Mouse (Mus musculus) G1E (cell line): ENCODE data around the gene Defb25. TPM values are rescaled to one million over a fixed set of nuclear protein-coding genes. Genes with fewer than 3 reads are reported as not detected.

Source experiments
- ATAC-seq: 2 replicates; pipeline ENCODE4 v1.8.0; 2016; ENCODE audit warnings: mild to moderate bottlenecking; ENCODE audit not compliant: insufficient number of reproducible peaks, poor library complexity, low FRiP score, severe bottlenecking; ENCODE audit errors: extremely low read depth
- DNase-seq: peaks from one replicate; pipeline ENCODE4 v3.0.0; 2012; ENCODE audit warnings: low spot score
- H3K27me3 ChIP-seq: 2 replicates; pipeline ENCODE4 v1.6.1; 2012; ENCODE audit warnings: mild to moderate bottlenecking, low read length, inconsistent platforms; ENCODE audit not compliant: insufficient read depth
- H3K36me3 ChIP-seq: replicated peaks from 2 replicates; pipeline ENCODE3; 2012; ENCODE audit warnings: mild to moderate bottlenecking, inconsistent platforms
- H3K4me1 ChIP-seq: 2 replicates; pipeline ENCODE4 v1.6.1; 2012; ENCODE audit warnings: low read depth, low read length, inconsistent platforms, mixed read lengths; ENCODE audit not compliant: insufficient read depth
- H3K4me3 ChIP-seq: 2 replicates; pipeline ENCODE4 v1.5.1; 2012; ENCODE audit warnings: low read depth, mild to moderate bottlenecking, inconsistent platforms, low read length, moderate library complexity, mixed read lengths
- H3K9me3 ChIP-seq: replicated peaks from 2 replicates; pipeline ENCODE4 v1.6.1; 2012; ENCODE audit warnings: inconsistent platforms
- CTCF ChIP-seq: IDR thresholded peaks from 2 replicates; pipeline ENCODE4 v1.5.1; 2012; ENCODE audit warnings: low read depth, low read length, inconsistent platforms, mixed read lengths
- GATA1 ChIP-seq: IDR thresholded peaks from 2 replicates; pipeline ENCODE4 v1.6.1; 2012; ENCODE audit warnings: borderline replicate concordance, low read length, inconsistent platforms, mixed read lengths
- GATA2 ChIP-seq: IDR thresholded peaks from 2 replicates; pipeline ENCODE4 v1.6.1; 2012; ENCODE audit warnings: low read depth, low read length, inconsistent platforms, borderline replicate concordance
- POLR2AphosphoS5 ChIP-seq: IDR thresholded peaks from 2 replicates; pipeline ENCODE4 v1.6.1; 2012; ENCODE audit warnings: low read depth, low read length, inconsistent platforms; ENCODE audit not compliant: insufficient replicate concordance
- TAL1 ChIP-seq: conservative IDR thresholded peaks from 2 replicates; pipeline ENCODE4 v1.6.1; 2012; ENCODE audit warnings: low read depth, low read length, inconsistent platforms, mixed read lengths
- polyA plus RNA-seq: library from polyadenylated mRNA; stranded (reverse); fragments of >175 nt; gene quantifications from 2 replicates; pipeline ENCODE4 v1.2.3, GENCODE M21; 2012
- total RNA-seq, 2 experiments: library from RNA; stranded (forward) in 1 of 2; stranded (reverse) in 1 of 2; fragments of 200-1000 nt in 1 of 2; fragments of >200 nt in 1 of 2; fragmentation: Nextera tagmentation in 1 of 2; gene quantifications; 2 replicates each; pipeline ENCODE4 v1.2.3; 2014 to 2017

Defb25 gene
- total and polyA plus RNA-seq, 3 experiments, result not detected

DNA sequence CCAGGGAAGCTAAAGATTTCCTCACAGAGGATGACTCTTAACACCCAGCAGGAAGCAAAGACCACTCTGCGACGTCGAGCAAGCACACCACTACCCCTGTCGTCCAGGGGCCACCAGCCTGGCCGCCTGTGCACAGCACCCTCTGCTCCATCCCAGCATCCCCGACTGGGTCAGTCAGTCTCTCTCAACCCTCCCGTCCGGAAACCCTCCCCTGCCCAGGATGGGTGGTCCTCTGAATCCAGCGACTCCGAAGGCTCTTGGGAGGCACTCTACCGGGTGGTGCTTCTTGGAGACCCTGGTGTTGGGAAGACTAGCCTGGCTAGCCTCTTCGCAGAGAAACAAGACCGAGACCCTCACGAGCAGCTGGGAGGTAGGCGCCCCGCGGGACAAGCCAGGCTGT is 5.2 kb upstream of the Defb25 start:
- TF ChIP-seq CTCF, result no peak
- no peak for TF ChIP-seq GATA1
- no peak for TF ChIP-seq POLR2AphosphoS5
- no peak for TF ChIP-seq GATA2
- TF ChIP-seq TAL1, result no peak
- Histone ChIP-seq H3K4me1 (no peaks in the 10 kb centered on the region), H3K36me3 (no peaks in the 10 kb centered on the region), H3K4me3 (no peak overlapping the region), H3K9me3 (no peaks in the 10 kb centered on the region), H3K27me3 (peaks cover 14% of the 10 kb centered on the region)
- DNase-seq, result no peak
- ATAC-seq, result no peak

GRCm38 (mm10) chr2:152626774-152627591 is 4.1 kb upstream of the Defb25 start, which contains the start of gene Rem1:
Gene Rem1 (plus strand): TSS chr2:152626951.
- H3K27me3 ChIP-seq, result peaks cover 14% of the 10 kb centered on the region
- ATAC-seq (no peak), DNase-seq (no peak)
- no peaks in the 10 kb centered on the region for H3K4me1 ChIP-seq
- H3K9me3 ChIP-seq, result no peaks in the 10 kb centered on the region
- no peak for TF ChIP-seq TAL1
- no peaks in the 10 kb centered on the region for H3K36me3 ChIP-seq
- no peak within 1 kb of the TSS for H3K4me3 ChIP-seq

DNA sequence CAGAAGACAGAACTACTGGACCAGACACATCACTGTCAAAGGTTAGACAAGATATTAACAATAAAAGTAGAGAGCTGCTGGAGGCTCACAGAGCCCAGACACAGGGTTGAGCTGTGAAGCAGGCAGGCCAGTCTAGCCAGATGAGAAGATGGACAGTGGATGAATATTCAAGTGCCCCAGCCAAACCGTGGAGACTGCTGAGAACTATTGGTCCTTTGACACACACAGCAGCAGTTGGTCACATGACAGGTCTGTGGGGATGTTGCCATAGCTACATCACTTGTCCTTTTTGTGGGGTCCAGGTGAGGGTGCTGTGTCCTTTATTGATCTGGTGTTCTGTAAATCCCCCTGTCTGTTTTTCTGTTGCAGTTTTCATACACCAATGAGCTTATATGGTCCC is 2.4 kb upstream of the Defb25 start:
- TF ChIP-seq CTCF, result no peak
- TF ChIP-seq POLR2AphosphoS5, result no peak
- no peak for TF ChIP-seq GATA2
- no peak for TF ChIP-seq GATA1
- no peak for TF ChIP-seq TAL1
- no peak for DNase-seq
- ATAC-seq, result no peak
- H3K36me3 ChIP-seq, result no peaks in the 10 kb centered on the region
- no peaks in the 10 kb centered on the region for H3K9me3 ChIP-seq
- no peak overlapping the region for H3K4me3 ChIP-seq
- H3K27me3 ChIP-seq, result peaks cover 15% of the 10 kb centered on the region
- no peaks in the 10 kb centered on the region for H3K4me1 ChIP-seq

DNA sequence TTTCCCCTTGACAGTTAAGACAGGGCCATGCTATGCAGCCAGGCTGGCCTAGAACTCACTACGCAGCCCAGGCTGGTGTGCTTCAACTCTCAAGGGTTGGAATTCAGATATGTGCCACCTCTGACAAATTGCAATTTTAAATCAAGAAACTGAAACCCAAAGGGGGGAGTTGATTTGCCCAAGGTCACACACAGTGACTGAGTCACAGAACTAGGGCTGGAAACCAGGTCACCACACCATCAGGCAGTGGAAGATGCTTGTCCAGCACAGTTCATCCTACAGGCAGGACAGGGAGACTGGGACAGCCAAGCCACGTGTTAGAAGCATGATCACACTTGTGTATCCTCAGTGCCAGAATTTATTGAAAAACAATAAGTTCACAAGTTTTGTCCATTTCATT is 1.7 kb upstream of the Defb25 start:
- DNase-seq (no peak), ATAC-seq (no peak)
- no peak for TF ChIP-seq TAL1
- TF ChIP-seq GATA1, result no peak
- TF ChIP-seq POLR2AphosphoS5, result no peak
- TF ChIP-seq GATA2, result no peak
- no peak for TF ChIP-seq CTCF
- Histone ChIP-seq H3K4me1 (no peaks in the 10 kb centered on the region), H3K9me3 (no peaks in the 10 kb centered on the region), H3K27me3 (peaks cover 18% of the 10 kb centered on the region), H3K4me3 (no peak overlapping the region), H3K36me3 (no peaks in the 10 kb centered on the region)

- Histone ChIP-seq H3K9me3 (no peaks in the 10 kb centered on the region), H3K4me3 (no peak overlapping the region), H3K27me3 (peaks cover 13% of the 10 kb centered on the region), H3K4me1 (no peaks in the 10 kb centered on the region), H3K36me3 (no peaks in the 10 kb centered on the region)
- ATAC-seq (no peak), DNase-seq (no peak)
- no peak for TF ChIP-seq POLR2AphosphoS5
- TF ChIP-seq TAL1, result no peak
- TF ChIP-seq GATA1, result no peak
- TF ChIP-seq GATA2, result no peak
- no peak for TF ChIP-seq CTCF
Observed at GRCm38 (mm10) chr2:152622151-152622550, 702 bp downstream of the Defb25 start.

GRCm38 (mm10) chr2:152620367-152621134 is 2.3 kb downstream of the Defb25 start:
- H3K27me3 ChIP-seq, result peaks cover 10% of the 10 kb centered on the region
- H3K4me3 ChIP-seq, result no peak overlapping the region
- ATAC-seq (no peak), DNase-seq (no peak)
- TF ChIP-seq TAL1 (no peak), GATA1 (no peak), GATA2 (no peak), POLR2AphosphoS5 (no peak), CTCF (no peak)
- H3K4me1 ChIP-seq, result no peaks in the 10 kb centered on the region; the same call in 1 of the 2 replicates
- H3K36me3 ChIP-seq, result no peaks in the 10 kb centered on the region
- no peaks in the 10 kb centered on the region for H3K9me3 ChIP-seq
